Mouse (Mus musculus) spleen, embryonic (tissue): ENCODE measurements around the gene Fuz.

Experiments
- CTCF ChIA-PET: fragments of 350-600 bp; sonication (Branson Sonifier 250); formaldehyde crosslinking; loops from one replicate; lab custom pipeline; 2022; lab: Charles Lee

The Fuz gene

GRCm38 (mm10) chr7:44859896-44860295, 36.0 kb upstream of the Fuz start:
- CTCF ChIA-PET = interaction anchor here (0.5 to 0.9 kb wide), 2 partner anchors 12 to 19 kb away, joined by 3 to 9 read pairs; no protein-coding TSS in a partner anchor

- CTCF ChIA-PET = interaction anchor here (0.5 to 0.9 kb wide), 3 partner anchors 11 to 31 kb away, joined by 3 to 9 read pairs (median 3); no protein-coding TSS in a partner anchor
Measured at GRCm38 (mm10) chr7:44860576-44861428, 35.1 kb upstream of the Fuz start.

- CTCF ChIA-PET = interaction anchor here (0.8 kb wide), 1 partner anchor 31 kb away, joined by 3 read pairs; no protein-coding TSS in a partner anchor
Measured at GRCm38 (mm10) chr7:44861429-44861816, 34.5 kb upstream of the Fuz start.

- CTCF ChIA-PET = no interaction called here
Measured at GRCm38 (mm10) chr7:44862434-44862833, 33.4 kb upstream of the Fuz start.

- CTCF ChIA-PET = no interaction called here
Measured at GRCm38 (mm10) chr7:44863210-44863609, 32.7 kb upstream of the Fuz start.

GRCm38 (mm10) chr7:44863982-44864494, 31.8 kb upstream of the Fuz start:
- CTCF ChIA-PET = no interaction called here

GRCm38 (mm10) chr7:44864595-44865542, 31.0 kb upstream of the Fuz start:
- CTCF ChIA-PET = no interaction called here

GRCm38 (mm10) chr7:44866276-44867009, 29.4 kb upstream of the Fuz start:
- CTCF ChIA-PET = no interaction called here

- CTCF ChIA-PET = interaction anchor here (1.6 kb wide), 1 partner anchor 28 kb away, joined by 3 read pairs; no protein-coding TSS in a partner anchor
Measured at GRCm38 (mm10) chr7:44867010-44867702, 28.7 kb upstream of the Fuz start.

GRCm38 (mm10) chr7:44867802-44868201, 28.1 kb upstream of the Fuz start:
- CTCF ChIA-PET = interaction anchor here (1.6 kb wide), 1 partner anchor 29 kb away, joined by 3 read pairs; no protein-coding TSS in a partner anchor

- CTCF ChIA-PET = interaction anchor here (1.6 kb wide), 1 partner anchor 30 kb away, joined by 3 read pairs; no protein-coding TSS in a partner anchor
Measured at GRCm38 (mm10) chr7:44868465-44868864, 27.4 kb upstream of the Fuz start.

- CTCF ChIA-PET = interaction anchor here (0.8 to 1.6 kb wide), 2 partner anchors 23 to 30 kb away, joined by 3 read pairs; no protein-coding TSS in a partner anchor
Measured at GRCm38 (mm10) chr7:44868919-44869696, 26.8 kb upstream of the Fuz start.

- CTCF ChIA-PET = interaction anchor here (0.6 to 0.8 kb wide), 2 partner anchors 22 to 96 kb away, joined by 3 to 7 read pairs; no protein-coding TSS in a partner anchor
Measured at GRCm38 (mm10) chr7:44869697-44870528, 26.0 kb upstream of the Fuz start, which contains the start of gene Ptov1. Gene Ptov1, minus strand, starts transcription at chr7:44869788.

- CTCF ChIA-PET = interaction anchor here (0.6 kb wide), 1 partner anchor 96 kb away, joined by 7 read pairs; no protein-coding TSS in a partner anchor
Measured at GRCm38 (mm10) chr7:44870614-44871013, 25.3 kb upstream of the Fuz start.

- CTCF ChIA-PET = interaction anchor here (0.9 kb wide), 1 partner anchor 11 kb away, joined by 3 read pairs; no protein-coding TSS in a partner anchor
Measured at GRCm38 (mm10) chr7:44871181-44871580, 24.7 kb upstream of the Fuz start.

GRCm38 (mm10) chr7:44871774-44872173, 24.1 kb upstream of the Fuz start:
- CTCF ChIA-PET = interaction anchor here (0.9 kb wide), 1 partner anchor 12 kb away, joined by 3 read pairs; no protein-coding TSS in a partner anchor

GRCm38 (mm10) chr7:44877833-44878232, 18.0 kb upstream of the Fuz start:
- CTCF ChIA-PET = no interaction called here

GRCm38 (mm10) chr7:44883036-44883435, 12.8 kb upstream of the Fuz start:
- CTCF ChIA-PET = no interaction called here
